Mouse (Mus musculus): ENCODE results near the gene Prss12.

GRCm38 (mm10) chr3:123531124-123531523 is 84.4 kb downstream of the Prss12 start:
- TF ChIP-seq CTCF (IDR thresholded peaks at IDR 0.05; ENCODE audit: low read depth): no peak
- TF ChIP-seq EP300 (IDR thresholded peaks at IDR 0.05; ENCODE audit: low read depth): no peak
